Mouse (Mus musculus): Measurements from ENCODE around the gene Cd3eap. TPM values are rescaled to one million over a fixed set of nuclear protein-coding genes. Genes with fewer than 3 reads are reported as not detected.

Gene Cd3eap
- polyA plus RNA-seq, 1 experiment: 117 TPM

DNA sequence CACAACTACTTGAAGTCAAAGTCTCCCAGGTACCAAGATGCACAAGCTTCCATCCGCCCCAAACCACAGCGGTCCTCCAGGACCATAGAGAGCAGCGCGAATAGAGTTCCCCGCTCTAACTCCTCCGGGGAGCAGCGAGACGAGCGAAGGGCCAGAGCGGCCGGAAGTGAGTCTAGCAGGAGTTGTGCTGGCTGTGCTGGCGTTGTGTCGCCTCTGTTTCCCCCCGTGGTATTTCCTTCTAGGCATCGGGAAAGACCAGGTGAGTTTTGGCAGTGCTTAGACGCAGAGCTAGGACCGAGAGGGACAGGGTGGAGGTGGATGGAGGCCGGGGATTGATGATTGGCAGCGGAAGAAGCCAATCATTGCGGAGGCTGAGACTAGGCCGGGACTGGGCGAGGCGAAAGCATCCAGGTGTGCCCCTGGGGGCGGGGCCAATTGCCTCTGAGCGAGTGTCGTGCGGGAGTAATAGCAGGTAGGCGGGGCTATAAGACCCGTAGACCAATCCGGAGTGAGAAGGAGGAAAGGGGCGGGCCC, 14.3 kb downstream of the Cd3eap start:
- no peak for TF ChIP-seq GATA1 (IDR thresholded peaks at IDR 0.05; ENCODE audit: low read length)

DNA sequence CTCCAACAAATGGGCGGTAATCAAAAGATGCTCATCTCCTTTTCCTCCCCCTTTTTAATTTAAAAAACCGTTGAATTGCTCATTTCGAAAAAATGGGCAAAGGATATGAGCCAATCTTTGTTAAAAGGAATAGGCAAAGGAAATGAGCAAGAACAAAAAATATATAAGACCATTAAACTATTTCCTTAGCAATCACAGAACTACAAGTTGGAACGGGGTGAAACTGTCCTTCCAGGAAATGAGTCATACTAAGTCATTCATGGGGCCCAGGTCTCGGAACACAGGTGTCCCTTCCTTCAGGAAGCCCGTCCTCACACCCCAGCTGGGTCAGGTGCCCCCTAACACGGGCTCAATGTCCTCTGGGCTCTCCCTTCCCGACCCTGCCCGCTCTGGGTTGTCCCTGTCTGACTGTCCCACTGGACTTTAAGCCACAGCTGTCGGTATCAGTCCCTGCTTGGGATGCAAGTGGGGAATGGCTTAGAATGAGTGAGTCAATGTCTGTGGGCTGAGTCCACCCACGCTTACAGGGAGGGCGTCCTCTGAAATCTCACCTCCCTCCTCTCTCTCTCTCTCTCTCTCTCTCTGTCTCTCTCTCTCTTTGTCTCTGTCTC, 14.9 kb downstream of the Cd3eap start, which contains the start of gene Ercc1:
Gene Ercc1, plus strand, starts transcription at position 542 of the 611 bp plus-strand sequence.
- no peak for TF ChIP-seq GATA1 (IDR thresholded peaks at IDR 0.05; ENCODE audit: low read length)

DNA sequence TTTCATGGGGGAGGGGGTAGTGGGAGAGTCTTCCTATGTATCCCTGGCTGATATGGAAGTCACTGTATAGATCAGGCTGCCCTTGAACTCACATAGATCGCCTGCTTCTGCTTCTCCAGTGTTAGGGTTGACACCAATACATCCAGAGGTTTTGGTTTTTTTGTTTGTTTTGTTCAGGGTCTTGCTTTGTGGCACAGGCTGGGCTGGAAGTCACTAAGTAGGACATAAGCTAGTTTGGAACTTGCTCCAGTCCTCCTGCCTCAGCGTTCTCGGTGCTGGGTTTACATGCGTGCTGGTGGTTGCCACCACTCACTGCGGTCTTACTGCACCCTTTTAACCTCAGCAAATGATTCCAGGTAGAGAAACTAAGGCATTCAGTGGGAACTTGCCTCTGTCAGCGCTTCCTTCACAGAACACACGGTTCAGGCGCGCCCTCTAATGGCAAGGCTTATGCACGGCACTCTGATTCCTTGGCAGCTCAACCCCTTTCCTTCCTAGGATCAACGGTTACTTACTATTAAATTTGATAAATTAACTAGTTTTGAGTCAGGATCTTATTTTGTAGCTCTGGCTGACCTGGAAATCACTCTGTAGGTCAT, 16.0 kb downstream of the Cd3eap start:
- TF ChIP-seq GATA1 (IDR thresholded peaks at IDR 0.05; ENCODE audit: low read length): no peak

DNA sequence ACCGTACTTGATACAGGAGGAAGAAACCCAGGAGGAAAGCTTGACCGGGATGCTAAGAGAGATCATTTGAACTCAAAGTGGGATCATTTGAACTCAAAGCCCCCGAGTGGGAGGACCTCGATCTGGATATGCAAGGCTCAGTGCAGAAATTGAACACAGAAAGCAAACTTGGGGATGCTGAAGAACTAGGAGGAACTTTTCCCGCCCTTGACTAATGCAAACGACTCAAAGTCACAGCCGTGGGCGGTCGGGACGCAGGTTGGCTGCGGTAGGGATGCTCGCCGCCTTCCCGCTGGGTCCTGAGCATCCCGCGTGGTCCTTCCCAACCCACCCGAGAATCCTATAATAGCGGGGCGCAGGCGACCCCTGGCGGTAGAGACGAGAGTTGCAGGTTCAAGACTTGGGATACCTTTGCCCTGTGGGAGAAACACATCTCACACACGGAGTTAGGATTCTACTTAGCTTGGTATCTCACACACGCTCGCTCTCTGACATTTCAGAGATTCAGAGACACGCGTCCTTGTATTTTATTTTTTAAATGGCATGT, 16.7 kb downstream of the Cd3eap start:
- no peak for TF ChIP-seq GATA1 (IDR thresholded peaks at IDR 0.05; ENCODE audit: low read length)

DNA sequence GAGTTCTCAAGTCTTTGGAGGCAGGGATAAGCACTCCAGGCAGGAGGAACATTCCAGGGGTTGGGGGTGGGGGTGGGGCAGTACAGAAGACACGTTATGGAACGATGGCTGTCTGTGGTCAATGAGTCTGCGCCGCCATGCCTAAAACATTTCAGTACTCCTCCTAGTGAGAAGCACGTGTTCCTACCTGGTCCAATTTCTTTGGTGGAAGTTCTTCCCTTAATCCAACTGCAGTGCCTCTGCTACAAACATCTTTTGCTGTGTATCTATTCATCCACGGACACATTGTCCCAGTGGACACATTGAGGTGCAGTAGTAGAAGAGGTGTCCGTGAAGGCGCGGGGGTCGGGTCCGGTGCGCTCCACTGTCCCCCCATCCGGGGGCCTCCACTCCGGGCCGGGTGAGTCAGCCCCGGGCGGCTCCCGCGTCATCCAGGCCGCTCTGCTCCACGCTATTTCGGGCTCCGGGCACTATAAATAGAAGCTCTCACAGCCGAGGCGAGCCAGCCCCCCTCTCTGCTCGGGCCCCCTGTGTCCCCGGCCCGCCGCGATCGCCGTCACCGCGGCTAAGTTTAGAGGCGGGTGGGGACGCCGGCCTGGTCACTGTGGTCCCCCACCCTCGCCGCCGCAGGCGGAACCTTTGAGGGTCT, 17.4 kb downstream of the Cd3eap start:
- no peak for TF ChIP-seq GATA1 (IDR thresholded peaks at IDR 0.05; ENCODE audit: low read length)

DNA sequence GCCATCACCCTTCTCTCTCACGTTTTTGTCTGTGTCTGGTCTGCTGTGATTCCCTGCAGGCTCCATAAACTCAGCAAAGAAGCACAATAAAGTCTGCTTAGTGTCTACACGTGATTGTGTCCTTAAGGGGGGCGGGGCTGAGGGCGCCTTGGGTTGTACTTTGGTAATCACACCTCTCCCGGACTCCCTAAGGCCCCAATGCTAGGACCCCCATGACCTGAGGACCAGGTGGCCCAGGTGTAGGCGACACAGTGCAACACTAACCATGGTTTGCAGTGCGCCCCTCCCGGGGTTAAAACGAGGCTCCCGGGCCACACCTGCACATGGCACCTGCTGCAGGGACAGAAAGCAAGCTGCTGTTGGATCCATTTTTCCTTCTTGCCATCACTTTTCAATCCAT, 18.0 kb downstream of the Cd3eap start:
- no peak for TF ChIP-seq GATA1 (IDR thresholded peaks at IDR 0.05; ENCODE audit: low read length)

DNA sequence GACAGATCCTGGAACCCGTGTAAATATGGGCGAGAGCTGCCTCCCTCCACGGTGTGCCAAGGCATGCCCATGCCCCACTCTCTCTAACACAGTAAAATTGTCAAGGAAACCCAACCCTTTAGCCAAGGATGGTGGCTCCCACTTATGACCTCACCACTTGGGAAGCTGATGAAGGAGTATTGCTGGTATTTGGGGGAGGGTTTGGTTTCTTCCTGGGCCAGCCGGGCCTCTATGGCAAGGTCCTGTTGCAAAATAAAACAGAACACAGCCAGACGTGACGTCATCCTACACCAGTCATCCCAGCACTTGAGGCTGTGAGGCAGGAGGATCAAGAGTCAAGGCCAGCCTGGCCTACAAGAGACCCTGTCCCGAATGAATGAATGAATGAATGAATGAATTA, 20.7 kb downstream of the Cd3eap start:
- no peak for TF ChIP-seq GATA1 (IDR thresholded peaks at IDR 0.05; ENCODE audit: low read length)

DNA sequence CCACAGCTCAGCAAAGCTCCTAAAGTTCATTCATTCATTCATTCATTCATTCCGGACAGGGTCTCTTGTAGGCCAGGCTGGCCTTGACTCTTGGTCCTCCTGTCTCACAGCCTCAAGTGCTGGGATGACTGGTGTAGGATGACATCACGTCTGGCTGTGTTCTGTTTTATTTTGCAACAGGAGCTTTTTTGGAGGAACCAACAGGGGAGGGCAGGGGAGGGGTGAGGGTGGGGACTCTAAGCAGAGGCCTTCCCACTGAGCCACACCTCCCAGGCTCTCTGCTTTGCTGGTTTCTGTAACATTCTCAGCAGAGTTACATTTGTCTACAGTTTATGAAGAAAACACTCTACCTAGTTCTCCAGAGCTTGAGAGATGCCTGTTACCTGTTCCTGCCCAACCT, 21.2 kb downstream of the Cd3eap start:
- no peak for TF ChIP-seq GATA1 (IDR thresholded peaks at IDR 0.05; ENCODE audit: low read length)

DNA sequence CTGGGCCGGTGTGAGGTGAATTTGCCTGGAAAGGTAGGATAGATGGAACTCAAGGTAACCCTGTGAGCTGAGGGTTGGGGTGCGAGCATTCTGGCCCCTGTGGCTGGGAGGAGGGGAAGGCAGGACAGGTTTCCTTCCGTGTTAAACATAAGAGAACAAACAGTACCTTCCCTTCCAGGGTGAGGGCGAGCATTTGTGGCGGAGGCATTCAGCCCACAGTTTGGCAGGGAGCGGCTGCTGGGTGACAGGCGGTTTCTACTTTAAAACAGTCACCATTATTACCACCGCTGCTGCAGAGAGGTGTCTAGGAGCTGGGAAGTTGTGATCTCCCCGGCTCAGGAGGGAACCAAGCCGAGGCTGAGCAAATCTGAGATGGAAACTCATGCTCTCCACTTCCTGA, 22.2 kb downstream of the Cd3eap start:
- no peak for TF ChIP-seq GATA1 (IDR thresholded peaks at IDR 0.05; ENCODE audit: low read length)

DNA sequence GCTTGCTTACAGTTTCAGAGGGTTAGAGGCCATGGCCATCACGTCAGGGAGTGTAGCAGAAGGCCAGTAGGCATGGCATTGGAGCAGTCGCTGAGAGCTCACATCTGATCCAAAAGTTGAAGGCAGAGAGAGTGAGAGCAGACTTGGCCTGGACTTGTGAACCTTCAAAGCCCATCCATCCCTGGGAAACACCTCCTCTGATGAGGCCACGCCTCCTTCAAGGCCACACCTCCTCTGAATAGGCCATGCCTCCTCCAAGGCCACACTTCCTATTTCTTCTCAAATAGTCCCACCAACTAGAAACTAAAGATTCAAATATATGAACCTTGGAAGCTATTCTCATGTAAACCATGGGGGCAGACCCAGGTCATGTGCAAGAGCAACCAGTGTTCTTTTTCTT, 23.7 kb downstream of the Cd3eap start:
- TF ChIP-seq GATA1 (IDR thresholded peaks at IDR 0.05; ENCODE audit: low read length): no peak

DNA sequence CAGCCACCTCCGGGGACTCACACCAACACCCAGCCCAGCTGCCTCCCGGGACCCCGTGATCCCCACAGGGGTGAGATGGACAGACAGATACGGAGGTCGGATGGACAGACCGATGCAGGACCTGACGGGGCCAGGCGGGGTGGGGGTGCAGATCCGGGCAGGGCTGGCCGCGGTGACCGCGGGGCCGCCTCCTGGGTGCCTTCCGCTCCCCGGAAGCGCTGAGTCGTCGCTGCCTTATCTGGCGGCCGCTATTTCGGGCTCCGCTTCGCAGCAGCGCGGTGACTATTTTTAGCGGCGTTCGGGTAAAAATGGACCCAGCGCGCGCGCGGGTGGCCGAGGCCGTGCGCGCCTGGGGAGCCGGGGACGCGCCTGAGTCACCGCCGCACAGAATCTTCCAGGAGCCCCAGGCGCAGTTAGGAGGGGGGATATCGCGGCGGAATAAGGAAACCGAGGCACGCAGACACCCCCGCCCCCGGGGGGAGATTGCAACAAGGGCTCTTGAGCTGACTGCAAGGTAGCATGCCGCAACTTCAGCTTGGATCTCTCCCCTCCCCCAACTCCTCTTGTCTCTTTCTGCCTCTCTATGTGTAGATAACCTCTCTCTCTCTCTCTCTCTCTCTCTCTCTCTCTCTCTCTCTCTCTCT, 26.5 kb downstream of the Cd3eap start:
- TF ChIP-seq GATA1 (IDR thresholded peaks at IDR 0.05; ENCODE audit: low read length): no peak

DNA sequence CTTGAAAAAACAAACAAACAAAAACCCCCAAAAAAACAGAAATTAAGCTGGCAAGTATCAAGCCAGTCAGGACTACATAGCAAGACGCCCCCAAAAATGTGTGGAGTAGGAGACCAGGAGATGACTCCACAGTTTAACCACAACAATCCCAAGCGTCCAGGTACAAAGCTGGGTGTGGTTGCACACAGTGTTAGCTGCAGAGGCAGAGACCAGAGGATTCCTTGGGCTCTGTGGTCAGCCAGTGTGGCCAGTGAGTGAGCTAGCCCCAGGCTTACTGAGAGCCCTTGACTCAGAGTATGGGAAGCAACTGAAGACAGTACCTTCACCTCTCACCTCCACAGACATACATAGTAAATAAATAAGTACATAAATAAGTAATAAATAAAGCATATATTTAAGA, 27.4 kb downstream of the Cd3eap start:
- TF ChIP-seq GATA1 (IDR thresholded peaks at IDR 0.05; ENCODE audit: low read length): no peak

DNA sequence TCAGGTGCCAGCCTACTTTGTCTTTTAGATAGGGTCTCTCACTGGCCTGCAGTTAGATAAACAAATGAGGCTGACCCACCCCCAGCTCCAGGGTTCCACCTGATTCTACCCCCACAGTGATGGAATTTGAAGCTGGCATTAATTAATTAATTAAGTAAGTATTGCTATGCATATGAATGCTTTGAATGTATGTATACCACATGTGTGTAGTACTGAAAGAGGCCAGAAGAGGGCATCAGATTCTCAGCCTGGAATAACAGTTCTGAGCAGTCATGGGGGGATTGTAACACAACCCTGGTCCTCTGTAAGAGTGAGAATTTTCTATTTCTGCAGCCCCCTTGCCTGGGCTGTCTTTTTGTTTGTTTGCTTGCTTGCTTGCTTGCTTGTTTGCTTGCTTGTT, 30.9 kb downstream of the Cd3eap start:
- no peak for TF ChIP-seq GATA1 (IDR thresholded peaks at IDR 0.05; ENCODE audit: low read length)

DNA sequence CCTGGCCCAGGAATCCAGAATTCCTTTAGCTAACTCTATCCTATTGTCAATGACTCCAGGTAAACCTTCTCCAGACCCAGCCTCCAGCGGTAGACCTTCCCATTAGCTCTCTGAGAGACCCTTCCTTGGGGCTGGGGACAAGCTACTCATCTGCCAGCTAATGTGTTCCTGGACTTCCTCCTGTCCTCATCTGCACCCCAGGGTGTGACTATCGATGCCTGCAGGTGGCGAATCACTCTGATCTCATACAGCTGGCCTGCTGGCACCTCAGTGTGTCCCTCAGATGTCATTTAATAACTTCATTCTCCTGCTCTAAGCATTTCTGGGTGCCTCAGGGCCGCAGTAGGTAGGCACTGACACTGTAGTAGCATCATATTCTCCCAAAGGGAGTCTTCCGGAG, 31.5 kb downstream of the Cd3eap start:
- TF ChIP-seq GATA1 (IDR thresholded peaks at IDR 0.05; ENCODE audit: low read length): no peak

DNA sequence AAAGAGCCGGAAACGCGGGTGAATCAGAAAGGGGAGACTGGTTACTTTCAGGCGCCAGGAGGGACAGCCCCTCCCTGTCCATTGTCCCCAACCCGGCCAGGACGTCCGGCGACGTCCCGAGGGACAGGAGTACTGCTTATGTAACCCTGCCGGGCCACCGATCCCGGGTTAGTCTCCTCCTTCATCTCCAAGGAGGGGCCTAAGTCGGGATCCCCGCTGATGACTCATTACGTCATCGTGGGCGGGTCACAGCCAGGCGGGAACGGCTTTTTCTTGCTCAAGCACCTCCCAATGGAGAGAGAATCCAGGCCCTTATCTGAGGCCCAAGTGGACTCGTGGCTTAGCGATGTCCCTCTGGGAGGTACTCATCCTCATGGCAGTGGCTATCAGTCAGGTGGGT, 32.2 kb downstream of the Cd3eap start:
- TF ChIP-seq GATA1 (IDR thresholded peaks at IDR 0.05; ENCODE audit: low read length): no peak

DNA sequence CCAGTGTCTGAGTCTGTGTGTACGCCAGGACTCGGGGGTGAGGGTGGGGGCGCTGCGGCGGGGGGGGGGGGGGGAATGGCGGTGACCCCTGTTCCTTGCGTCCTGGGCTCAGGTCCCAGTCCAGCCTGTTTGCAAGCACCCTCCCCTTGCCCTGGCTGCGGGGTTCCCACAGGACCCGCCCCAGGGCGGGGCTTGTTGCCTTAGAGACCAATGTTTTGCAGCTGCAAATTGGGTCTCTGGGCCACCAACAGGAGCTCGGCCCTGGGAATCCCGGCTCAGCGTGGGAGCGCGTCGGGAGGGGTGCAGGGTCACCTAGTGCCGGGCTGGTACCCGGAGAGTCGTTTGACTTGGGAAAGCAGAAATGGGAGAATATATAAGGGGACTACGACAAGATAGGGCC, 32.9 kb downstream of the Cd3eap start:
- TF ChIP-seq GATA1 (IDR thresholded peaks at IDR 0.05; ENCODE audit: low read length): no peak
